Mouse (Mus musculus): ENCODE results near the gene Gm36028. TPM values are rescaled to one million over a fixed set of nuclear protein-coding genes. Genes with fewer than 3 reads are reported as not detected.

Gm36028 gene
- polyA plus RNA-seq, 1 experiment from 2014 or later = 0.57 TPM

- no peak overlapping the region for H3K4me3 ChIP-seq
- H3K4me1 ChIP-seq = peaks cover 45% of the 10 kb centered on the region
- H3K36me3 ChIP-seq = no peaks in the 10 kb centered on the region
- H3K4me2 ChIP-seq = no peak overlapping the region
- ATAC-seq (ENCODE audit: extremely low read depth, insufficient number of reproducible peaks, low FRiP score, low TSS enrichment) = no peak
- no peak overlapping the region for H3K27ac ChIP-seq (replicated peaks)
- WGBS = 83% methylated on average over 8 of the region's 8 CpGs
- H3K9ac ChIP-seq = no peak overlapping the region
- H3K9me3 ChIP-seq = no peaks in the 10 kb centered on the region
- H3K27me3 ChIP-seq (replicated peaks) = no peaks in the 10 kb centered on the region
Observed at GRCm38 (mm10) chr16:37857495-37857894, 3.5 kb downstream of the Gm36028 start.

- Histone ChIP-seq H3K4me3 (no peak overlapping the region), H3K4me2 (no peak overlapping the region), H3K9ac (no peak overlapping the region), H3K4me1 (peaks cover 57% of the 10 kb centered on the region), H3K27me3 (replicated peaks) (no peaks in the 10 kb centered on the region), H3K27ac (replicated peaks) (no peak overlapping the region), H3K9me3 (no peaks in the 10 kb centered on the region), H3K36me3 (no peaks in the 10 kb centered on the region)
- 66% methylated on average over 3 of the region's 3 CpGs for WGBS
- ATAC-seq (ENCODE audit: extremely low read depth, insufficient number of reproducible peaks, low FRiP score, low TSS enrichment) = no peak
Observed at GRCm38 (mm10) chr16:37856327-37856726, 4.6 kb downstream of the Gm36028 start.

GRCm38 (mm10) chr16:37855583-37855982, 5.4 kb downstream of the Gm36028 start:
- Histone ChIP-seq H3K9ac (no peak overlapping the region), H3K9me3 (no peaks in the 10 kb centered on the region), H3K27me3 (replicated peaks) (no peaks in the 10 kb centered on the region), H3K4me3 (no peak overlapping the region), H3K4me2 (no peak overlapping the region), H3K36me3 (no peaks in the 10 kb centered on the region), H3K27ac (replicated peaks) (no peak overlapping the region), H3K4me1 (peaks cover 53% of the 10 kb centered on the region)
- ATAC-seq (ENCODE audit: extremely low read depth, insufficient number of reproducible peaks, low FRiP score, low TSS enrichment) = no peak
- WGBS = 48% methylated on average over 8 of the region's 8 CpGs

- H3K27me3 ChIP-seq (replicated peaks) = no peaks in the 10 kb centered on the region
- H3K36me3 ChIP-seq = no peaks in the 10 kb centered on the region
- no peak overlapping the region for H3K9ac ChIP-seq
- no peak overlapping the region for H3K4me3 ChIP-seq
- H3K27ac ChIP-seq (replicated peaks) = no peak overlapping the region
- no peak for ATAC-seq (ENCODE audit: extremely low read depth, insufficient number of reproducible peaks, low FRiP score, low TSS enrichment)
- peaks cover 58% of the 10 kb centered on the region for H3K4me1 ChIP-seq
- H3K9me3 ChIP-seq = no peaks in the 10 kb centered on the region
- H3K4me2 ChIP-seq = 0 out of 2 replicates have a peak overlapping the region, but pooled peaks have one; percentile 27
- 27% methylated on average over 5 of the region's 5 CpGs for WGBS
Observed at GRCm38 (mm10) chr16:37854593-37854992, 6.4 kb downstream of the Gm36028 start.

- Histone ChIP-seq H3K9ac (no peak overlapping the region), H3K4me3 (no peak overlapping the region), H3K27ac (replicated peaks) (no peak overlapping the region), H3K4me2 (peak overlapping the region; percentile 27), H3K36me3 (no peaks in the 10 kb centered on the region), H3K9me3 (no peaks in the 10 kb centered on the region), H3K27me3 (replicated peaks) (no peaks in the 10 kb centered on the region), H3K4me1 (peaks cover 52% of the 10 kb centered on the region)
- 55% methylated on average over 14 of the region's 14 CpGs for WGBS
- no peak for ATAC-seq (ENCODE audit: extremely low read depth, insufficient number of reproducible peaks, low FRiP score, low TSS enrichment)
Observed at GRCm38 (mm10) chr16:37854054-37854453, 6.9 kb downstream of the Gm36028 start.

- no peak overlapping the region for H3K9ac ChIP-seq
- H3K36me3 ChIP-seq = no peaks in the 10 kb centered on the region
- no peak overlapping the region for H3K4me2 ChIP-seq
- peaks cover 51% of the 10 kb centered on the region for H3K4me1 ChIP-seq
- 56% methylated on average over 9 of the region's 9 CpGs for WGBS
- no peaks in the 10 kb centered on the region for H3K9me3 ChIP-seq
- no peak overlapping the region for H3K4me3 ChIP-seq
- H3K27ac ChIP-seq (replicated peaks) = peak overlapping the region; percentile 1; the same call in 1 of the 2 replicates
- ATAC-seq (ENCODE audit: extremely low read depth, insufficient number of reproducible peaks, low FRiP score, low TSS enrichment) = no peak
- no peaks in the 10 kb centered on the region for H3K27me3 ChIP-seq (replicated peaks)
Observed at GRCm38 (mm10) chr16:37853279-37853678, 7.7 kb downstream of the Gm36028 start.

GRCm38 (mm10) chr16:37851366-37851765, 9.6 kb downstream of the Gm36028 start:
- Histone ChIP-seq H3K4me3 (no peak overlapping the region), H3K36me3 (no peaks in the 10 kb centered on the region), H3K27ac (replicated peaks) (peak overlapping the region; percentile 67), H3K9me3 (no peaks in the 10 kb centered on the region), H3K4me2 (no peak overlapping the region), H3K27me3 (replicated peaks) (no peaks in the 10 kb centered on the region), H3K9ac (no peak overlapping the region), H3K4me1 (peaks cover 63% of the 10 kb centered on the region)
- WGBS = 26% methylated on average over 5 of the region's 5 CpGs
- peak; percentile 68; the same call in 1 of the 2 replicates for ATAC-seq (ENCODE audit: extremely low read depth, insufficient number of reproducible peaks, low FRiP score, low TSS enrichment)

GRCm38 (mm10) chr16:37847081-37847480, 13.9 kb downstream of the Gm36028 start:
- no peak for ATAC-seq (ENCODE audit: extremely low read depth, insufficient number of reproducible peaks, low FRiP score, low TSS enrichment)
- Histone ChIP-seq H3K27me3 (replicated peaks) (no peaks in the 10 kb centered on the region), H3K36me3 (no peaks in the 10 kb centered on the region), H3K4me3 (no peak overlapping the region), H3K4me2 (no peak overlapping the region), H3K27ac (replicated peaks) (no peak overlapping the region), H3K4me1 (peaks cover 56% of the 10 kb centered on the region), H3K9me3 (no peaks in the 10 kb centered on the region), H3K9ac (no peak overlapping the region)
- 66% methylated on average over 3 of the region's 3 CpGs for WGBS

GRCm38 (mm10) chr16:37845202-37845925, 15.6 kb downstream of the Gm36028 start:
- WGBS = 24% methylated on average over 7 of the region's 7 CpGs
- Histone ChIP-seq H3K9ac (no peak overlapping the region), H3K4me2 (peak overlapping the region; percentile 32), H3K36me3 (no peaks in the 10 kb centered on the region), H3K4me1 (peaks cover 47% of the 10 kb centered on the region), H3K27me3 (replicated peaks) (no peaks in the 10 kb centered on the region), H3K4me3 (no peak overlapping the region), H3K9me3 (no peaks in the 10 kb centered on the region), H3K27ac (replicated peaks) (peak overlapping the region; percentile 57)
- peak; percentile 51; the same call in 1 of the 2 replicates for ATAC-seq (ENCODE audit: extremely low read depth, insufficient number of reproducible peaks, low FRiP score, low TSS enrichment)

GRCm38 (mm10) chr16:37843740-37844139, 17.2 kb downstream of the Gm36028 start:
- H3K9ac ChIP-seq = no peak overlapping the region
- no peak overlapping the region for H3K4me2 ChIP-seq
- no peaks in the 10 kb centered on the region for H3K9me3 ChIP-seq
- no peak for ATAC-seq (ENCODE audit: extremely low read depth, insufficient number of reproducible peaks, low FRiP score, low TSS enrichment)
- WGBS = 71% methylated on average over 12 of the region's 12 CpGs
- peaks cover 39% of the 10 kb centered on the region for H3K4me1 ChIP-seq
- no peaks in the 10 kb centered on the region for H3K27me3 ChIP-seq (replicated peaks)
- H3K4me3 ChIP-seq = no peak overlapping the region
- no peaks in the 10 kb centered on the region for H3K36me3 ChIP-seq
- no peak overlapping the region for H3K27ac ChIP-seq (replicated peaks)

GRCm38 (mm10) chr16:37842439-37842838, 18.5 kb downstream of the Gm36028 start:
- no peaks in the 10 kb centered on the region for H3K27me3 ChIP-seq (replicated peaks)
- no peak overlapping the region for H3K4me2 ChIP-seq
- H3K4me3 ChIP-seq = no peak overlapping the region
- H3K9ac ChIP-seq = no peak overlapping the region
- peaks cover 38% of the 10 kb centered on the region for H3K4me1 ChIP-seq
- H3K9me3 ChIP-seq = no peaks in the 10 kb centered on the region
- peaks cover 3% of the 10 kb centered on the region for H3K36me3 ChIP-seq
- no peak overlapping the region for H3K27ac ChIP-seq (replicated peaks)
- 73% methylated on average over 2 of the region's 2 CpGs for WGBS
- no peak for ATAC-seq (ENCODE audit: extremely low read depth, insufficient number of reproducible peaks, low FRiP score, low TSS enrichment)

- H3K4me2 ChIP-seq = no peak overlapping the region
- ATAC-seq (ENCODE audit: extremely low read depth, insufficient number of reproducible peaks, low FRiP score, low TSS enrichment) = no peak
- WGBS = 68% methylated on average over 3 of the region's 3 CpGs
- peaks cover 51% of the 10 kb centered on the region for H3K36me3 ChIP-seq
- no peaks in the 10 kb centered on the region; the same call in 1 of the 2 replicates for H3K4me1 ChIP-seq
- no peak overlapping the region for H3K9ac ChIP-seq
- no peak overlapping the region for H3K4me3 ChIP-seq
- H3K27ac ChIP-seq (replicated peaks) = no peak overlapping the region
- H3K9me3 ChIP-seq = no peaks in the 10 kb centered on the region
- H3K27me3 ChIP-seq (replicated peaks) = no peaks in the 10 kb centered on the region
Observed at GRCm38 (mm10) chr16:37837571-37837970, 23.4 kb downstream of the Gm36028 start.

Data from heart, embryonic 13.5 days (tissue).